Mouse (Mus musculus): ENCODE measurements around the gene Celf5.
"Not testable (repeated sequence)": the region's sequence is repeated elsewhere in the genome, so short reads cannot be mapped to it uniquely, and the experiment has no call there.

Gene Celf5

GRCm38 (mm10) chr10:81455181-81455895 lies 27.2 kb downstream of the Celf5 start, which contains the start of gene Nfic:
Gene Nfic (minus strand): TSS chr10:81455635.
- no peak for DNase-seq (ENCODE audit: low read depth in 1 of 2, low spot score in 2 of 2)

GRCm38 (mm10) chr10:81454106-81454505 lies 28.4 kb downstream of the Celf5 start:
- no peak for DNase-seq (ENCODE audit: low read depth in 1 of 2, low spot score in 2 of 2)

- no peak for DNase-seq (ENCODE audit: low read depth in 1 of 2, low spot score in 2 of 2)
Measured at GRCm38 (mm10) chr10:81452947-81453288, 29.6 kb downstream of the Celf5 start.

- DNase-seq (ENCODE audit: low read depth in 1 of 2, low spot score in 2 of 2), result no peak
Measured at GRCm38 (mm10) chr10:81452237-81452946, 30.1 kb downstream of the Celf5 start.

GRCm38 (mm10) chr10:81451365-81451745 lies 31.2 kb downstream of the Celf5 start:
- no peak for DNase-seq (ENCODE audit: low read depth in 1 of 2, low spot score in 2 of 2)

- DNase-seq (ENCODE audit: low read depth in 1 of 2, low spot score in 2 of 2), result no peak
Measured at GRCm38 (mm10) chr10:81450641-81451364, 31.7 kb downstream of the Celf5 start.

GRCm38 (mm10) chr10:81450140-81450539 lies 32.4 kb downstream of the Celf5 start:
- DNase-seq (ENCODE audit: low read depth in 1 of 2, low spot score in 2 of 2), result peak in 1 of 2 experiments; percentile 66

- DNase-seq (ENCODE audit: low read depth in 1 of 2, low spot score in 2 of 2), result not testable (repeated sequence)
Measured at GRCm38 (mm10) chr10:81445516-81445915, 37.0 kb downstream of the Celf5 start.

GRCm38 (mm10) chr10:81441019-81441418 lies 41.5 kb downstream of the Celf5 start:
- no peak for DNase-seq (ENCODE audit: low read depth in 1 of 2, low spot score in 2 of 2)

- DNase-seq (ENCODE audit: low read depth in 1 of 2, low spot score in 2 of 2), result no peak
Measured at GRCm38 (mm10) chr10:81435436-81435835, 47.1 kb downstream of the Celf5 start.

GRCm38 (mm10) chr10:81434361-81435263 lies 47.9 kb downstream of the Celf5 start:
- DNase-seq (ENCODE audit: low read depth in 1 of 2, low spot score in 2 of 2), result no peak

GRCm38 (mm10) chr10:81433541-81434289 lies 48.8 kb downstream of the Celf5 start:
- peak in 1 of 2 experiments; percentile 55 for DNase-seq (ENCODE audit: low read depth in 1 of 2, low spot score in 2 of 2)

GRCm38 (mm10) chr10:81432868-81433262 lies 49.6 kb downstream of the Celf5 start:
- peak; percentile 85 to 88 for DNase-seq (ENCODE audit: low read depth in 1 of 2, low spot score in 2 of 2)

GRCm38 (mm10) chr10:81432169-81432867 lies 50.2 kb downstream of the Celf5 start:
- DNase-seq (ENCODE audit: low read depth in 1 of 2, low spot score in 2 of 2), result no peak

GRCm38 (mm10) chr10:81431526-81432168 lies 50.9 kb downstream of the Celf5 start:
- DNase-seq (ENCODE audit: low read depth in 1 of 2, low spot score in 2 of 2), result no peak

- DNase-seq (ENCODE audit: low read depth in 1 of 2, low spot score in 2 of 2), result no peak
Measured at GRCm38 (mm10) chr10:81430831-81431525, 51.5 kb downstream of the Celf5 start.

- peak in 1 of 2 experiments; percentile 63 for DNase-seq (ENCODE audit: low read depth in 1 of 2, low spot score in 2 of 2)
Measured at GRCm38 (mm10) chr10:81430141-81430830, 52.2 kb downstream of the Celf5 start.

GRCm38 (mm10) chr10:81429605-81430061 lies 52.9 kb downstream of the Celf5 start:
- peak in 1 of 2 experiments; percentile 68 for DNase-seq (ENCODE audit: low read depth in 1 of 2, low spot score in 2 of 2)

Measured in monocyte, adult 2 months (primary cell).